Mouse (Mus musculus) embryonic fibroblast, embryonic 13.5 days (primary cell): ENCODE data around the gene Tfe3.

ENCODE experiments used
- CTCF ChIP-seq: IDR thresholded peaks from 2 replicates; pipeline ENCODE4 v1.5.1; 2011; ENCODE audit warnings: mild to moderate bottlenecking, control low read depth, low read length, moderate library complexity, borderline replicate concordance; ENCODE audit not compliant: insufficient read depth
- POLR2A ChIP-seq: IDR thresholded peaks from 2 replicates; pipeline ENCODE4 v1.6.1; 2011; ENCODE audit warnings: low read depth, mild to moderate bottlenecking, control low read depth, low read length, moderate library complexity

GRCm38 (mm10) chrX:7733571-7734156 lies 28.7 kb upstream of the Tfe3 start:
- TF ChIP-seq CTCF, result no peak
- TF ChIP-seq POLR2A, result no peak
